Mouse (Mus musculus): ENCODE results near the gene Ptpn21.
A peak's percentile ranks its signal among the peaks of the same experiment; 100 is the strongest.

Gene Ptpn21

GRCm38 (mm10) chr12:98736951-98737800, at the start of gene Ptpn21:
Ptpn21 (minus strand) TSS chr12:98737405.
- no peak for DNase-seq (ENCODE audit: low spot score)

- DNase-seq (ENCODE audit: low spot score) = no peak
These were observed 47.0 kb upstream of the Ptpn21 start for GRCm38 (mm10) chr12:98784251-98784650.

- DNase-seq (ENCODE audit: low spot score) = no peak
These were observed 41.9 kb upstream of the Ptpn21 start for GRCm38 (mm10) chr12:98779148-98779547.

GRCm38 (mm10) chr12:98777509-98777908, 40.3 kb upstream of the Ptpn21 start:
- DNase-seq (ENCODE audit: low spot score) = no peak

GRCm38 (mm10) chr12:98766241-98766640, 29.0 kb upstream of the Ptpn21 start:
- DNase-seq (ENCODE audit: low spot score) = no peak

GRCm38 (mm10) chr12:98759700-98760099, 22.5 kb upstream of the Ptpn21 start:
- no peak for DNase-seq (ENCODE audit: low spot score)

- DNase-seq (ENCODE audit: low spot score) = no peak
These were observed 20.4 kb upstream of the Ptpn21 start for GRCm38 (mm10) chr12:98757636-98758035.

GRCm38 (mm10) chr12:98747380-98747753, 10.2 kb upstream of the Ptpn21 start:
- peak; percentile 12 for DNase-seq (ENCODE audit: low spot score)

- peak; percentile 94 for DNase-seq (ENCODE audit: low spot score)
These were observed 9.7 kb upstream of the Ptpn21 start, which contains the start of gene Zc3h14 for GRCm38 (mm10) chr12:98746746-98747379. Zc3h14 (plus strand) TSS chr12:98746964.

- peak; percentile 69 for DNase-seq (ENCODE audit: low spot score)
These were observed 8.9 kb upstream of the Ptpn21 start for GRCm38 (mm10) chr12:98746131-98746530.

- DNase-seq (ENCODE audit: low spot score) = no peak
These were observed 8.4 kb upstream of the Ptpn21 start for GRCm38 (mm10) chr12:98745626-98746025.

GRCm38 (mm10) chr12:98741011-98741501, 3.9 kb upstream of the Ptpn21 start:
- no peak for DNase-seq (ENCODE audit: low spot score)

GRCm38 (mm10) chr12:98737801-98738350, 671 bp upstream of the Ptpn21 start:
- no peak for DNase-seq (ENCODE audit: low spot score)

GRCm38 (mm10) chr12:98734880-98735801, 2.1 kb downstream of the Ptpn21 start:
- DNase-seq (ENCODE audit: low spot score) = no peak

GRCm38 (mm10) chr12:98734246-98734879, 2.8 kb downstream of the Ptpn21 start:
- peak; percentile 70 for DNase-seq (ENCODE audit: low spot score)

- no peak for DNase-seq (ENCODE audit: low spot score)
These were observed 3.4 kb downstream of the Ptpn21 start for GRCm38 (mm10) chr12:98733776-98734175.

- DNase-seq (ENCODE audit: low spot score) = peak; percentile 10
These were observed 4.0 kb downstream of the Ptpn21 start for GRCm38 (mm10) chr12:98733165-98733564.

- no peak for DNase-seq (ENCODE audit: low spot score)
These were observed 6.5 kb downstream of the Ptpn21 start for GRCm38 (mm10) chr12:98730682-98731081.

- DNase-seq (ENCODE audit: low spot score) = no peak
These were observed 10.0 kb downstream of the Ptpn21 start for GRCm38 (mm10) chr12:98727186-98727585.

GRCm38 (mm10) chr12:98726078-98726477, 11.1 kb downstream of the Ptpn21 start:
- DNase-seq (ENCODE audit: low spot score) = no peak

- DNase-seq (ENCODE audit: low spot score) = no peak
These were observed 12.2 kb downstream of the Ptpn21 start for GRCm38 (mm10) chr12:98724976-98725375.
